Mouse (Mus musculus): ENCODE results near the gene Frmd4b. TPM values are rescaled to one million over a fixed set of nuclear protein-coding genes. Genes with fewer than 3 reads are reported as not detected.
A peak's percentile ranks its signal among the peaks of the same experiment; 100 is the strongest.

The Frmd4b gene
- total RNA-seq, 2 experiments from 2014 or later: 32.8 to 36.3 TPM

DNA sequence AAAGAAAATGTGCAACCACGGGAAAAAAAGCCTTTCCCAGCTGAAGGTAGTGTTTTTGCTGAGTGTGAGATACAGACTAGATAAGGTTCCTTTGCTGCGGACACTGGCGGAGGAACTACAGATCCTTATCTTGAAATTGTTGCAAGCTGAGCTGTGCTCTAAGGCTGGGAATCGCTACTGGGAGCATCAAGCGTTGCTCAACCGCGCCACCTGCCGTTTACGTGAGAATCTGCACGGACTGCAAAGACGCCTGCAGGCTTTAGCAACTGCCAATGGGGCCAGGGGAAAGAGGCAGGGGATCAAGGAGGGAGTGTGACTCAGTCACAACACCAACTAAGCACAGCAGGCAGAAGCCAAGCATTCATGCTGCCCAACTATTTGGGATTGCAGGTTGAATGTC, 94.2 kb downstream of the Frmd4b start:
- DNase-seq (ENCODE audit: low spot score in 2 of 2): peak; percentile 80 to 81

GRCm38 (mm10) chr6:97521279-97522038, 95.9 kb downstream of the Frmd4b start:
- DNase-seq (ENCODE audit: low spot score in 2 of 2): no peak

DNA sequence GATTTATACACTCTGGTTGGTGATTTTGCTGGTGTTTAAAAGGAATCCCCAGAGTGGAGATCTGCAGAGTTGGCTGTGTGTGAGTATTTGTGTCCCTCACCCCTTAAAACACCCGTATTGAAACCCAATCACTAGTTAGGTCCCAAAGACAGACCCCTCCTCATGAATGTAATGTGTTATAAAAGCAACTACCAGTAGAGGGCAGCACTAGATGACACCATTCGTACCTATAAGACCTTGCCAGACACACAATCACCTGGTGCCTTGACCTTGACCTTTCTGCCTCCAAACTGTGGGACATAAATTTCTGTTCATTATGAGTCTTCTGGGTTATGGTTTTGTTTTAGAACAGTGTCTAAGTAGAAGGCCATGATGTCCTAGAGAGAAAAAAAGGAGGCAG, 96.8 kb downstream of the Frmd4b start:
- DNase-seq (ENCODE audit: low spot score in 2 of 2): no peak

GRCm38 (mm10) chr6:97519553-97519952, 97.8 kb downstream of the Frmd4b start:
- DNase-seq (ENCODE audit: low spot score in 2 of 2): no peak

DNA sequence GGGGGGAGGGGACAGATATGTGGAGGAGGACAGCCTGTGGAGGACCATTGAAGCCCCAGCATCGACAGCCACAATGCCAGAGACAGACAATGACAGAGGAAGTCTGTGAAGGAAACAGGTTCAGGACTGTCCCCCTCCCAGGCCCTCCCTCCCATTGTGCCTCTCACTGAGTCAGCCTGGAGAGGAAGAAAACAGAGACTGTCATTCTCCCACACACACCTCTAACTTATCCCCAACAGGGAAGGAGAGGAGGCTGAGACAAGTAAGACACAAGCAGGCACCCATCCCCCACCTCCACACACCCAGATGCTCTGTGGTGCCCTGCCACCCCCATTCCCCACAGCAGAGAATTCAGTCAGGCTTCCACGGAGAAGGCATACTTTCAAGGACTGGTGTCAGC, 98.9 kb downstream of the Frmd4b start:
- DNase-seq (ENCODE audit: low spot score in 2 of 2): no peak

DNA sequence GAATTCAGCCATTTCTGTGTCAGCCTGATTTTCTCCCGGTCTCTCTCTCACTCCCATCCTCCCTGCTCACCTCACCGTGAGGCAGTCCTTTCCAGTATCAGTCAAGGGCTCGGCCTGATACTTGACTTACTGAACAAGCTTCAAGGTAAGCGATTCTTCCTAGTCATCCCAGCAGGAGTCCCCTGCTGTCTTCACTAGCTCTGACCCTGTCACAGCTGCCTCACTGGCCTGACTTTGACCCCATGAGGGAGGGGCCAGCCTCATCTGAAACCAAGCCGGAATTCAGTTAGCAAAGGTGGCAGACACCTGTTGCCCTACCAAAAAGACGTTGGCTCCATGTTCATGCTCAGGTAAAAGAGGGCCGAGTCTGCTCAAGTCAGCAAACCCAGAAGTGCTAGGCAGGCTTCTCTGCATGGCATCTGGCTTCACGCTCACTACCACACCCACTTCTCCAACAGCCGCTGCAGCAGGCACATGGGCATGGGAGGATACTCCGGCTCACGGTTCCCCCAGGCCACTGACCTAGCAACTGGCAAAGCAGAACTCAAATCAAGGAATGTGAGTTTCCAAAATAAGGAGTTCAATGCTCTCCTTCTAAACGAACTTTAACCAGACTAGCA, 99.6 kb downstream of the Frmd4b start:
- DNase-seq (ENCODE audit: low spot score in 2 of 2): no peak

GRCm38 (mm10) chr6:97516941-97517340, 100.4 kb downstream of the Frmd4b start:
- no peak for DNase-seq (ENCODE audit: low spot score in 2 of 2)

DNA sequence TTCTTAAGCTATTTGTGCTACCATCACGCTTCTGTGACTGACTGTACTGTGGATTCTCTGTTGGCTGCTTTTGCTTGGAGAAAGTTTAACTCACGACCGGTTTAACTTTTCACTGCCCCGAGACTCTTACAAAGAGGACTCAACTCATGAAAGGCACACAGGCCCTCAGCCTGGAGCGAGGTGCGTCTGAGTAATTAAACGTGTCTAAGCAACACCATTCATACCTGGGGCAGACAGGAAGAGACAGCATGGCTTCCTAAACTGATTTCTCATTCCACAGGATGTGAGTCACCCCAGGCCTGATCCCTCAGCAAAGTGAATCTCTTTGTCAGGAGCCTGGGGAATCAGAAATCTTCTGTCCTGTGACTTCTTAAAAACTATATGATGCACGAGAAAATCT, 106.6 kb downstream of the Frmd4b start:
- DNase-seq (ENCODE audit: low spot score in 2 of 2): no peak

GRCm38 (mm10) chr6:97509434-97509833, 107.9 kb downstream of the Frmd4b start:
- DNase-seq (ENCODE audit: low spot score in 2 of 2): no peak

DNA sequence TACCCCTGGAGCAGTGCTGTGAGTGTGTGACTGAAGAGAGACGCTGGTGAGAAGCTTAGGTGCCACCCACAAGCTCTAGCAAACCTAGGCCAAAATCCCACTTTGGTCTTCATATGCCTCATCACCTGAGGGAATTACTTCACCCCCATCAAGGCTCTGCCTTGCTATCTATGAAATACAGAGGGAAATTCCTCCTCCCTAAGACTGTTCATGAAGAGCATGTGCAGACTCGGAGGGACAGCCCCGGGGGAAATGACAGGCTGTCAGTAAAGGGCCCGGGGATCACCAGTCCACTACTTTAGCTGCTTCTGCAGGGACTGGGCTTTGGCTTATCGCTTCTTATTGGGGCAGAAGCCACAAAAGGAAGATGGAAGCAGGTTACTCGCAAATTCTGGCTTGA, 108.9 kb downstream of the Frmd4b start:
- no peak for DNase-seq (ENCODE audit: low spot score in 2 of 2)

- no peak for DNase-seq (ENCODE audit: low spot score in 2 of 2)
Measured at GRCm38 (mm10) chr6:97507893-97508292, 109.4 kb downstream of the Frmd4b start.

DNA sequence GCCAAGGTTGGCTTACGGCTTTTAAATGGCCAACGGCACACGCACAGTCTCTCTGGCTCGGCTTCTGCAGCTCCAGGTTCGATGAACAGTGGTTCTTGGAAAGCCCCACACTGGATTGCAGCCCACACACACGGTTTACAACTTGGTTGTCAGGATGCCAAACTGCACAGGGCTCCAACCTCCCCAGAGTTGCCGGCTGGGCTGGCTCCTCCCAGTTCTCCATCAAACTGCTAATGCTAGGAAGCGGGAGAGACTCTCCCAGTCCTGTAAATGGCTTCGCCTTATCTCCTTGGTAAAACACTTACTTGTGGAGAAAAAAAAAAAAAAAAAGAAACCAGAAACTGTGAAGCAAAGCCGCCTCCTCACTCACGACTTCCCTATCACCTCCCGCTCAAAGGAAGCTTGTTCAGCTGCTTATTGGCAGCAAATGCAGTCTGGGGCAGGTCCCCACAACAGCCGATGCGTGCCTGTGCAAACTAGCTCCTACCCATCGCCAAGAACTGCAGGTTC, 111.1 kb downstream of the Frmd4b start:
- peak; percentile 70 to 87 for DNase-seq (ENCODE audit: low spot score in 2 of 2)

DNA sequence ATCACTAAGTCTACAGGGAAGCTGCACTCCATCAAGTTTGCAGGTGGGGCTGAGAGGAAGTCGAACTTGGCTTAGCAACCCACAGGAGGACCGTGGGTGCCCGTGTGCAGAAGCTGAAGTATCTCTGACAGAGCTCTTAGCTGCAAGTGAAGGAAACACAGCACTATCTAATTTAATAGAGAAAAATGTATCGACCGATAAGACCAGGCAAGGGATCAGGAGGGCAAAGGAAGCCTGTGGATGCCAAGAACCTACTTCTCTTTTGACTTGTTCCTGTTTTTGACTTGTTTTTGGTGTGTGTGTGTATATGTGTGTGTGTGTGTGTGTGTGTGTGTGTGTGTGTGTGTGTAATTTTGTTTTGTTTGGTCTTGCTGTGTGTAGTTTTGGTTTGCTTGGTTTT, 112.7 kb downstream of the Frmd4b start:
- DNase-seq (ENCODE audit: low spot score in 2 of 2): no peak

DNA sequence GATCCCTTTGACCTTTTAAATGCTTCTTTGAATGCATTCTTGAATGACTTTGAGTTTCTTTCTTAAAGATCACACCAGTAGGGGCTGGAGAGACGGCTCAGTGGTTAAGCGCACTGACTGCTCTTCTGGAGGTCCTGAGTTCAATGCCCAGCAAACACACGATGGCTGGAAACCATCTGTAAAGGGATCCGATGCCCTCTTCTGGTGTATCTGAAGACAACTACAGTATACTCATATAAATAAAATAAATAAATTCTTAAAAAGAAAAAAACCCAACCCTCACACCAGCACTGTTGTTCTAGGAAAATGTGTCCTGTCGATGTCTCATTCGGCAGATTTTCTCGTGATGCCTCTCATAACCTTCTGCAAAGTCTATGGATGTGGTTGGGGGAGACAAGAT, 116.3 kb downstream of the Frmd4b start:
- DNase-seq (ENCODE audit: low spot score in 2 of 2): no peak

GRCm38 (mm10) chr6:97500246-97500645, 117.1 kb downstream of the Frmd4b start:
- no peak for DNase-seq (ENCODE audit: low spot score in 2 of 2)

DNA sequence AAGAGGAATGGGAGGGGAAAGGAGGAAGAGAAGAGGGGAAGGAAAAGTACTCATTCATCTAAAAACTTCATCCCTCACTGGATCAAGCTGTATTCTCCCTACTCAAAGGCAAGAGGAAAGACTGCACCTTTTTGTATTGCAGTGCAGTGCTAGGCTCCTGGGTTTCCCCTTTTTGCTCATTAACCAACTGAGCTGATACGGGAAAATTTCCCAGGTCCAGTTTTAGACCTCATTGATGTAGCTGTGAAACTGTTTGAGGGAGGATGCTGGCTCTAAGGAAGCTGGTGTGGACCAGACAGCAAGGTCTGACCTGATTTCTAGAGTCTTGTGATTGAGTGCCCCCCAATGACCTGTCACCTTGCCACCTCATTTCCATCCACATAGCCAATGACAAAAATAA, 121.3 kb downstream of the Frmd4b start:
- no peak for DNase-seq (ENCODE audit: low spot score in 2 of 2)

- DNase-seq (ENCODE audit: low spot score in 2 of 2): no peak
Measured at GRCm38 (mm10) chr6:97491065-97491464, 126.3 kb downstream of the Frmd4b start.

GRCm38 (mm10) chr6:97488821-97489220, 128.5 kb downstream of the Frmd4b start:
- DNase-seq (ENCODE audit: low spot score in 2 of 2): no peak

DNA sequence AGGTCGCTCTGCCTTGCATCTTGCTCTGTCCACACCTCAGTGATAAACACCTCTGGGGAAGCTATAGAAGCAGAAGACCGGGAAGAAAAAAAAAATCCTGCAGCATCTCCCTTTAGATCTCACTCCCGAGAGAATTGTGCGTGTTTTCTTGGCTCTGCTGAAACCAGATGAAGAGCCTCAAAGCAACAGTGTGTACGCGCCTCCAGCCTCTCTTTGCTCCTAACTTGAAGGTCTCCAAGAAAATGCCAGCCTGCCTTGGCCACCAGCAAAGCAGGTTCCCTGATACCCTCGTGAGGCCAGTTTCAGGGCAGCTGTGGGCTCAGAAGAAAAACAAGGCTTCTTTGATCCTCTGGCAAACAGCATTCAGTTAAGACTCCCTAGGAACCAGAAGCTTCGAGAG, 129.1 kb downstream of the Frmd4b start:
- DNase-seq (ENCODE audit: low spot score in 2 of 2): no peak

- peak; percentile 56 to 69 for DNase-seq (ENCODE audit: low spot score in 2 of 2)
Measured at GRCm38 (mm10) chr6:97487535-97488081, 129.7 kb downstream of the Frmd4b start.

DNA sequence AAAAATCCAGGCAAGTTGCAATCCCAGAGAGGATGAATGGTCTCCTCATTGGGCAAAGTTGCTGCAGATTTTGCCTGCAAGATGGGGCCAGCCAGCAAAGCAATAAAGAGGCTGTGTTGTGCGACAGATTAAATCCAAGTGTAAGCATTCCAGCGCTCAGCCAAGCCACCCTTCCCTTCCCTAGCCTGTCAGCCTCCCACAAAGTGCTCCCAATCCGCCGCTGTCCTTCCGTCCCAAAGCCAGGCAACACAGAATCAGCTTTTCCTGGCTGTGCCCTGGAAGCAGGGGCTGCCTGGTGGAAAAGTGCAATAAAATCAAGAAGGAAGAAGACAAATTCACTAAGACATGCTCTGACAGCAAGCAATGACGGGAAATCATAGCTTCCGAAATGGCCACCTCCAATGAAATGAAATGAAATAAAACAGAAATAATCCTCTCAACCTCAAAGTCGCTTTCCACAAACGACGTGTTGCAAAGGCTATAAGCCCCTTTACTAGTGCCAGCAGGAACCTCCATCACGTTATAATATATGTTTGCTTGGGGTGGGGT, 130.5 kb downstream of the Frmd4b start:
- DNase-seq (ENCODE audit: low spot score in 2 of 2): no peak

- DNase-seq (ENCODE audit: low spot score in 2 of 2): no peak
Measured at GRCm38 (mm10) chr6:97485886-97486386, 131.4 kb downstream of the Frmd4b start.
